Mouse (Mus musculus) hindbrain, embryonic 16.5 days (tissue): ENCODE data around the gene Tnfrsf14. TPM values are rescaled to one million over a fixed set of nuclear protein-coding genes. Genes with fewer than 3 reads are reported as not detected.
A peak's percentile ranks its signal among the peaks of the same experiment; 100 is the strongest.

ENCODE experiments used
- ATAC-seq: fragments of 200-750 bp; cut with Nextera tagmentation; 2 replicates; pipeline ENCODE4 v1.8.0; 2017; ENCODE audit warnings: moderate TSS enrichment, moderate library complexity
- H3K27ac ChIP-seq: fragments of 300-500 bp; sonication (generic); 2 replicates; pipeline ENCODE4 v1.5.1; 2014; ENCODE audit warnings: low read depth, mild to moderate bottlenecking, control low read depth, low read length, moderate library complexity
- H3K27me3 ChIP-seq: fragments of 300-500 bp; sonication (generic); replicated peaks from 2 replicates; pipeline ENCODE4 v1.6.1; 2014; ENCODE audit warnings: low read length; ENCODE audit not compliant: control insufficient read depth, insufficient read depth
- H3K36me3 ChIP-seq: fragments of 300-500 bp; sonication (generic); 2 replicates; pipeline ENCODE4 v1.6.1; 2014; ENCODE audit warnings: mild to moderate bottlenecking, low read length, moderate library complexity, mixed read lengths; ENCODE audit not compliant: control insufficient read depth, insufficient read depth
- H3K4me1 ChIP-seq: fragments of 300-500 bp; sonication (generic); 2 replicates; pipeline ENCODE4 v1.6.1; 2014; ENCODE audit warnings: low read depth, low read length; ENCODE audit not compliant: control insufficient read depth, insufficient read depth
- H3K4me2 ChIP-seq: fragments of 300-500 bp; sonication (generic); 2 replicates; pipeline ENCODE4 v1.6.1; 2014; ENCODE audit warnings: mild to moderate bottlenecking, low read length, control low read depth, moderate library complexity
- H3K4me3 ChIP-seq: fragments of 300-500 bp; sonication (generic); 2 replicates; pipeline ENCODE4 v1.5.1; 2014; ENCODE audit warnings: mild to moderate bottlenecking, low read length, control low read depth, moderate library complexity
- H3K9ac ChIP-seq: fragments of 300-500 bp; sonication (generic); 2 replicates; pipeline ENCODE4 v1.6.1; 2014; ENCODE audit warnings: low read depth, mild to moderate bottlenecking, control low read depth, low read length, moderate library complexity
- H3K9me3 ChIP-seq: fragments of 300-500 bp; sonication (generic); 2 replicates; pipeline ENCODE4 v1.6.1; 2014; ENCODE audit warnings: mild to moderate bottlenecking, low read length, moderate library complexity; ENCODE audit not compliant: control insufficient read depth
- WGBS: fragments of 180-500 bp; shearing (Covaris S2); extraction: QIAGEN DNeasy Blood & Tissue Kit; methylation state at CpG from one replicate; pipeline ENCODE4 v1.1.7; 2014; 5-methylcytosine and 5-hydroxymethylcytosine counted together
- polyA plus RNA-seq: library from polyadenylated mRNA; unstranded; fragments of >200 nt; fragmentation: Nextera tagmentation; extraction: Ambion mirVana; gene quantifications from 2 replicates; pipeline ENCODE4 v1.2.1, GENCODE M21; 2015

Tnfrsf14 gene
- polyA plus RNA-seq, 1 experiment from 2014 or later = 0.23 TPM

GRCm38 (mm10) chr4:154962683-154963082 lies 34.3 kb upstream of the Tnfrsf14 start:
- peak overlapping the region; percentile 84 for H3K4me2 ChIP-seq
- no peaks in the 10 kb centered on the region for H3K9me3 ChIP-seq
- H3K36me3 ChIP-seq = no peaks in the 10 kb centered on the region
- H3K9ac ChIP-seq = peak overlapping the region; percentile 76
- H3K27ac ChIP-seq = peak overlapping the region; percentile 94
- H3K4me3 ChIP-seq = peak overlapping the region; percentile 75
- peaks cover 65% of the 10 kb centered on the region for H3K4me1 ChIP-seq
- 32% methylated on average over 7 of the region's 7 CpGs for WGBS
- ATAC-seq = no peak
- peaks cover 11% of the 10 kb centered on the region; the same call in 1 of the 2 replicates for H3K27me3 ChIP-seq

- no peaks in the 10 kb centered on the region for H3K36me3 ChIP-seq
- H3K4me1 ChIP-seq = peaks cover 65% of the 10 kb centered on the region
- ATAC-seq = no peak
- WGBS = 5% methylated on average over 13 of the region's 13 CpGs
- peaks cover 13% of the 10 kb centered on the region; the same call in 1 of the 2 replicates for H3K27me3 ChIP-seq
- H3K9ac ChIP-seq = peak overlapping the region; percentile 76
- H3K4me2 ChIP-seq = peak overlapping the region; percentile 84
- H3K9me3 ChIP-seq = no peaks in the 10 kb centered on the region
- H3K4me3 ChIP-seq = peak overlapping the region; percentile 75
- peak overlapping the region; percentile 94 for H3K27ac ChIP-seq
Measured at GRCm38 (mm10) chr4:154961911-154962310, 33.5 kb upstream of the Tnfrsf14 start.

- Histone ChIP-seq H3K9ac (peak overlapping the region; percentile 76), H3K4me2 (peak overlapping the region; percentile 84), H3K27ac (peak overlapping the region; percentile 94), H3K4me3 (peak overlapping the region; percentile 75), H3K9me3 (no peaks in the 10 kb centered on the region), H3K27me3 (peaks cover 16% of the 10 kb centered on the region; the same call in 1 of the 2 replicates), H3K4me1 (peaks cover 67% of the 10 kb centered on the region), H3K36me3 (no peaks in the 10 kb centered on the region)
- ATAC-seq = no peak
- under 1% methylated on average over 32 of the region's 47 CpGs for WGBS
Measured at GRCm38 (mm10) chr4:154961226-154961738, 32.9 kb upstream of the Tnfrsf14 start.

GRCm38 (mm10) chr4:154960690-154961225 lies 32.4 kb upstream of the Tnfrsf14 start, which contains the start of gene Hes5:
Gene Hes5 (plus strand): TSS chr4:154960923.
- under 1% methylated on average over 62 of the region's 65 CpGs for WGBS
- H3K36me3 ChIP-seq = no peaks in the 10 kb centered on the region
- H3K4me3 ChIP-seq = peak within 1 kb of the TSS; percentile 75
- H3K9ac ChIP-seq = peak within 1 kb of the TSS; percentile 76
- H3K4me1 ChIP-seq = peaks cover 64% of the 10 kb centered on the region
- no peaks in the 10 kb centered on the region for H3K9me3 ChIP-seq
- peaks cover 16% of the 10 kb centered on the region; the same call in 1 of the 2 replicates for H3K27me3 ChIP-seq
- H3K27ac ChIP-seq = peak within 1 kb of the TSS; percentile 94
- peak within 1 kb of the TSS; percentile 84 for H3K4me2 ChIP-seq
- peak; percentile 70 for ATAC-seq

- Histone ChIP-seq H3K9me3 (no peaks in the 10 kb centered on the region), H3K27me3 (peaks cover 16% of the 10 kb centered on the region; the same call in 1 of the 2 replicates), H3K27ac (peak overlapping the region; percentile 41), H3K4me3 (peak overlapping the region; percentile 75), H3K4me1 (peaks cover 58% of the 10 kb centered on the region), H3K9ac (peak overlapping the region; percentile 76), H3K4me2 (peak overlapping the region; percentile 84), H3K36me3 (no peaks in the 10 kb centered on the region)
- no peak for ATAC-seq
- WGBS = 7% methylated on average over 20 of the region's 20 CpGs
Measured at GRCm38 (mm10) chr4:154960021-154960689, 31.8 kb upstream of the Tnfrsf14 start.

- Histone ChIP-seq H3K36me3 (no peaks in the 10 kb centered on the region), H3K4me1 (peaks cover 55% of the 10 kb centered on the region), H3K27ac (peak overlapping the region; percentile 56; the same call in 1 of the 2 replicates), H3K4me2 (peak overlapping the region; percentile 48), H3K9me3 (no peaks in the 10 kb centered on the region), H3K9ac (peak overlapping the region; percentile 57), H3K4me3 (no peak overlapping the region), H3K27me3 (peaks cover 16% of the 10 kb centered on the region; the same call in 1 of the 2 replicates)
- WGBS = 12% methylated on average over 8 of the region's 8 CpGs
- ATAC-seq = no peak
Measured at GRCm38 (mm10) chr4:154958621-154959020, 30.3 kb upstream of the Tnfrsf14 start.

- Histone ChIP-seq H3K36me3 (no peaks in the 10 kb centered on the region), H3K9me3 (no peaks in the 10 kb centered on the region), H3K4me2 (peak overlapping the region; percentile 48), H3K27me3 (peaks cover 16% of the 10 kb centered on the region; the same call in 1 of the 2 replicates), H3K27ac (peak overlapping the region; percentile 56), H3K9ac (peak overlapping the region; percentile 57), H3K4me1 (peaks cover 51% of the 10 kb centered on the region), H3K4me3 (no peak overlapping the region)
- 2% methylated on average over 15 of the region's 15 CpGs for WGBS
- peak; percentile 67 for ATAC-seq
Measured at GRCm38 (mm10) chr4:154958171-154958570, 29.8 kb upstream of the Tnfrsf14 start.

- ATAC-seq = no peak
- 25% methylated on average over 13 of the region's 13 CpGs for WGBS
- Histone ChIP-seq H3K4me1 (peaks cover 51% of the 10 kb centered on the region), H3K9ac (no peak overlapping the region), H3K4me3 (no peak overlapping the region), H3K27me3 (peaks cover 16% of the 10 kb centered on the region; the same call in 1 of the 2 replicates), H3K36me3 (no peaks in the 10 kb centered on the region), H3K27ac (peak overlapping the region; percentile 44; the same call in 1 of the 2 replicates), H3K4me2 (peak overlapping the region; percentile 48; the same call in 1 of the 2 replicates), H3K9me3 (no peaks in the 10 kb centered on the region)
Measured at GRCm38 (mm10) chr4:154957289-154957993, 29.1 kb upstream of the Tnfrsf14 start.
